Mouse (Mus musculus): ENCODE results near the gene Swt1.

The Swt1 gene

GRCm38 (mm10) chr1:151320408-151320807, 107.8 kb downstream of the Swt1 start:
- no peak for DNase-seq (ENCODE audit: low read depth, low spot score)

GRCm38 (mm10) chr1:151319267-151319666, 109.0 kb downstream of the Swt1 start:
- DNase-seq (ENCODE audit: low read depth, low spot score) = no peak

Measured in c-Kit-negative CD71-positive TER-119-positive erythroid progenitor cells, embryonic 14.5 days (primary cell).